Mouse (Mus musculus) large intestine, adult 2 months (tissue): ENCODE data around the gene Cntrl. TPM values are rescaled to one million over a fixed set of nuclear protein-coding genes. Genes with fewer than 3 reads are reported as not detected.

ENCODE experiments used
- DNase-seq: peaks from one replicate; pipeline ENCODE4 v3.0.0-alpha.2; 2012; ENCODE audit warnings: low read depth, low spot score
- whole genome bisulfite sequencing: fragments of 180-500 bp; shearing (Covaris S2); methylation state at CpG from one replicate; pipeline ENCODE4 v1.1.7; 2018; 5-methylcytosine and 5-hydroxymethylcytosine counted together
- polyA plus RNA-seq: library from polyadenylated mRNA; depleted of rRNA; stranded (reverse); fragments of >200 nt; gene quantifications from 2 replicates; pipeline ENCODE4 v1.2.3, GENCODE M21; 2012; rRNA removed

Gene Cntrl
- polyA plus RNA-seq, 1 experiment, result 11.1 TPM

GRCm38 (mm10) chr2:35208931-35209665 lies 99.8 kb downstream of the Cntrl start:
- no peak for DNase-seq
- 46% methylated on average over 8 of the region's 8 CpGs for WGBS

GRCm38 (mm10) chr2:35211681-35212080 lies 102.4 kb downstream of the Cntrl start:
- DNase-seq, result no peak
- 55% methylated on average over 3 of the region's 3 CpGs for WGBS

GRCm38 (mm10) chr2:35213345-35213910 lies 104.1 kb downstream of the Cntrl start:
- DNase-seq, result no peak
- 76% methylated on average over 12 of the region's 12 CpGs for WGBS

GRCm38 (mm10) chr2:35214881-35215358 lies 105.6 kb downstream of the Cntrl start:
- no peak for DNase-seq
- 4% methylated on average over 12 of the region's 12 CpGs for WGBS

GRCm38 (mm10) chr2:35215363-35215762 lies 106.1 kb downstream of the Cntrl start:
- 87% methylated on average over 14 of the region's 14 CpGs for WGBS
- DNase-seq, result no peak

- 61% methylated on average over 2 of the region's 2 CpGs for WGBS
- DNase-seq, result no peak
Observed at GRCm38 (mm10) chr2:35216701-35217100, 107.4 kb downstream of the Cntrl start.

GRCm38 (mm10) chr2:35218736-35219135 lies 109.4 kb downstream of the Cntrl start:
- 87% methylated on average over 3 of the region's 3 CpGs for WGBS
- DNase-seq, result no peak

- DNase-seq, result no peak
- 48% methylated on average over 6 of the region's 6 CpGs for WGBS
Observed at GRCm38 (mm10) chr2:35222822-35223391, 113.6 kb downstream of the Cntrl start.

- no peak for DNase-seq
- WGBS, result 93% methylated on average over 15 of the region's 15 CpGs
Observed at GRCm38 (mm10) chr2:35224285-35224684, 115.0 kb downstream of the Cntrl start.

- WGBS, result 75% methylated on average over 4 of the region's 4 CpGs
- no peak for DNase-seq
Observed at GRCm38 (mm10) chr2:35228145-35228544, 118.9 kb downstream of the Cntrl start.

Other genes starting within 250 kb of the Cntrl start
- gene Cutal, start 235.1 kb upstream of the Cntrl start, polyA plus RNA-seq, result 16.9 and 38.1 TPM in 2 replicates
- 11.2 and 13.2 TPM in 2 replicates for gene Psmd5, start 234.5 kb upstream of the Cntrl start, polyA plus RNA-seq
- 2.8 and 3.1 TPM in 2 replicates for gene Phf19, start 195.5 kb upstream of the Cntrl start, polyA plus RNA-seq
- 9.2 TPM in 2 replicates for gene Traf1, start 147.7 kb upstream of the Cntrl start, polyA plus RNA-seq
- 0.01 TPM in 2 replicates for gene Hc, start 48.1 kb upstream of the Cntrl start, polyA plus RNA-seq
- gene AI182371, start 7.9 kb upstream of the Cntrl start, polyA plus RNA-seq, result 0.22 and 0.26 TPM in 2 replicates
- gene Rab14, start 91.6 kb downstream of the Cntrl start, polyA plus RNA-seq, result 41.9 and 70.1 TPM in 2 replicates
- gene Gsn, start 146.9 kb downstream of the Cntrl start, polyA plus RNA-seq, result 304 and 320 TPM in 2 replicates
- 104 and 161 TPM in 2 replicates for gene Stom, start 227.5 kb downstream of the Cntrl start, polyA plus RNA-seq